Mouse (Mus musculus) liver (tissue): ENCODE data around the gene Xpnpep3.

Experiments used
- DNase-seq: peaks from one replicate; pipeline ENCODE4 v3.0.0-alpha.2; 2020; ENCODE audit warnings: mixed read lengths

Gene Xpnpep3

DNA sequence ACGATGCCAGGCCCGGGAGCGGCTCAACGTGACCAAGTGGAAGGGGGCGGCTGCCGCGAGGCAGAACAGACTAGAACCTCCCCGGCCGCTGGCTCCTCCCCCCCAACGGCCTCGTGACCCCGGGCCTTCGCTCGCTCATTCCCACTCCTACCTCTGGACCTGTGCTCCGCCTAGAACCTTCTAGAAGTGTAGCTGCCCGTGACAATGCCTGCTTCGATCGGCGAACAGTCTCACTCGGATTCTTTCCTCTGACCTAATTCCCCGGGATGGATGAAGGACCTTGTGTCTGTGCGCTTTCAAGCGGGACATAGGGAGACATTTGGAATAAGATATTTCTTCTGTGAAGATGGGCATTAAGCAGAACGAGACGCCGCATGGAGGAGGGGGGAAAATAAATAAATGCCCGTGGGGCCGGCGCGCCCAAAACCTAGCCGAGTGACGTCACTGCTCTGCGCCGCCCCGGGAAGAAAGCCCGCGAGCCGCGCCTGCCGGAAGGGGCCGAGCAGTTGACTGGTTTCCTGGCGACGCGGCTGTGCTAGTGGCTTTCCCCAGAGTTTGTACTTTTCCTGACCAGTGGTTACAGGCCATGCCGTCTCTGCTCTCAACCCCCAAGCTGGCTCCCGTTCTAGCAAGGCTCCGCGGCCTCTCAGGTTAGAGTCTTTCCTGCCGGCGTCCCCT is at the start of gene Xpnpep3, which contains the start of gene St13:
Gene Xpnpep3, plus strand, starts transcription at position 501 of the 678 bp plus-strand sequence.
Gene St13, minus strand, starts transcription at position 440 of the 678 bp plus-strand sequence.
- peak; percentile 98 for DNase-seq

DNA sequence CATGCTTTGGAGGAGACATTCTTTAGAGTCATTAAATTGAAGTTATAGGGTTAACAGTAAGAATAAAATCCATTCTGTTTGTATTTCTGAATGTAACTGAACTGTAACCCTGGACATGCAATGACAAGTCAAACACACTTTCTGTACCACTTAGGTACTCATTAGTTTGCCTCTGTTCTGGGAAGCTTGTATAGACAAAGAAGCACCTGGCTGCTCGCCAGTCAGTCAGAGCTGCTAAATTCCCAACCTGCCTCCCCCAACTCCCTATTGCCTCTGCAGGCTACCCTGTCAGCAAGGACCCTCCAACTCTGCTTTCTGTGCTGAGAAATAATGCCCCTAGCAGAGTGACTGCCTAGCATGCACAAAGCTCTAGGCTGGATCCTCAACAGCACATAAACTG is 49.5 kb upstream of the Xpnpep3 start:
- DNase-seq = peak; percentile 10

DNA sequence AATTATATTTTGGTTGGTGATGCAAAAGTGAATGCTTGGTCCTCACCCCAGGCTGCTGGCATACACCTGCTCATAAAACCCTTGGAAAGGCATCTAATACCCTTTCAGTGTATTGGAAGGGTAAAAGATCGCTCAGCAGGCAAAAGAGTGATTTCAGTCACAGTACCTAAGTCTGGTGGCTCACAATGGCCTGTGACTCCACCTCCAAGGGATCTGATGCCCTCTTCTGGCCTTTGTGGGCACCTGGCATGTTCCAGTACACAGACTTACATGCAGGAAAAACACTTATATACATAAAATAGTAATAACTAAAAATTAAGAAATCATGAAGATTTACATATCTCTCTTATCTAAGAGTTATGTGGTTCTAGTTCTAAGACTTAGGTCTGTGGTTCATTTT is 47.3 kb upstream of the Xpnpep3 start:
- DNase-seq = no peak

DNA sequence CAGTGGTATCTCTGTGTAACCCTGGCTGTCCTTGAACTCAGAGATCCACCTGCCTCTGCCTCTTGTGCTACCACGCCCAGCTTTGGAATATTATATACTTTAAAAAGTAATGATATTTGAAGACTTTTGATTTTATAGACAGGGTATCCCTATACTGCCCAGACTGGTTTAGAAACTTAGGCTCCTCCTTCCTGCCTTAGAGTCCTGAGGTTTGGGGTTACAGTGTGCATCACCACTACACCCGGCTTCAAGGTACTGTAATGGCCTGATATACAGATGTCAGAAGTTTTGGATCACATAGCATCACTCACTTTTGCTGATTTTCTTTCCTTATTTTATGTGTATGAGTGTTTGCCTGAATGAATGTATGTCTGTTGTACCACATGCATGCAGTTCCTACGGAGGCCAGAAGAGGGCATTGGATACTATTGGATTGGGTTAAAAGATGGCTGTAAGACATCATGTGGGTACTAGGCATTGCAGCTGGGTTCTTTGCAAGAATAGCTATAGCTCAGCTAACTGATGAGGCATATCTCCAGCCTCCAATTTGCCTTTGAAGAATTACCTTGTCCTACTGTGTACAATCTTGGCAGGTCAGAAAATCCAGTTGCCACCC is 44.7 kb upstream of the Xpnpep3 start:
- DNase-seq = peak; percentile 74

DNA sequence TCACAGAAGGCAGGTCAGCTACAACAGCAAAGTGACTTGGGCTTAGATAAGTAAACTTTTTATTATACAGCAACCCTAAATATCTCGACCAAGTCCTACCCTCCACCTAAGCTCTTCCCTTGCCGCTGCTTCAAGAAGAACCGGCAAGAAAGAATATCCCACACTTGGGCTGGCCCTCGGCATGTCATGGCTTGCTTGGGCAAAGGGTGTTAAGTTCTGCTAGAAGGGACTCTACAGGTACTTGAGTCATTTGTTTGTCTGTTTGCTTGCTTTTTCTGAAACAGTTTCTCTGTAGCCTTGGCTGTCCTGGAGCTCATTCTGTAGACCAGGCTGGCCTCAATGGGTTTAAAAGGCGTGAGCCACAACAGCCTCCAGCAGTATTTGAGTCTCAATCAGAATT is 43.0 kb upstream of the Xpnpep3 start:
- no peak for DNase-seq

DNA sequence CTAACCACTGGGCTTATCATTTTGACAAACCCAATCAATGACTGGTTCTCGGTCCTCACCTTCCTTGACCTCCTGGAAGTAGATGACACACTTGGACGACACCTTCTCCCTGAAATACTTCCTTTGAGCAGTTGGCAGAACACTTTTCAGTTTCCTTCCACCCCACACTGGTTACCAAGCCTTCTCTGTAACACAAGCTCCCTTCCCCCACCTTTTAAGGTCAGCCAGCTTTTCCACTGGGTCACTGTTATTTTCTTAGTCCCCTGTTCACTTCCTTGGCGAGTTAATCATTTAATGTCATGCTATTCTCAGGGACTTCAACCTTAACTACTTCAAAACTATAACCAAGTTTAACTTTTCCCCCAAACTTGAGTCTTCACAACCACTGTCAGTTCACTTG is 41.0 kb upstream of the Xpnpep3 start:
- no peak for DNase-seq

DNA sequence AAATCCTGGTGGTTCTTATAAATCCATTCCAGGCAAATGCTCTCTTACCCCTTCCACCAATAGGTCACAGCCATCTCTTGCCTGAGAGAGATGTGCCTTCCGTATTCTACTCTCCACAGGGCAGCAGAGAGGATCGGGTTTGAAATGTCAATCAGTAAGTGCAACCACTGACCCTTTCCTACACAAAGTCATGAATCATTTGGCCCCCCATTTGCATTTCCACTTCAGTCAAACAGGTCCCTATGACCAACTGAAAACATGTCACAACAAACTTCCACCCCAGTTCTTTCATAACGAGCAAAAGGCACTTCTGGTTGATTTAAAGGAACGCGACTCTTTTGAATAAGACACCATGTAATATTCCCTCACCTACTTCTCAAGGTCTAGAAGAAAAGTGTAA is 40.5 kb upstream of the Xpnpep3 start:
- no peak for DNase-seq

DNA sequence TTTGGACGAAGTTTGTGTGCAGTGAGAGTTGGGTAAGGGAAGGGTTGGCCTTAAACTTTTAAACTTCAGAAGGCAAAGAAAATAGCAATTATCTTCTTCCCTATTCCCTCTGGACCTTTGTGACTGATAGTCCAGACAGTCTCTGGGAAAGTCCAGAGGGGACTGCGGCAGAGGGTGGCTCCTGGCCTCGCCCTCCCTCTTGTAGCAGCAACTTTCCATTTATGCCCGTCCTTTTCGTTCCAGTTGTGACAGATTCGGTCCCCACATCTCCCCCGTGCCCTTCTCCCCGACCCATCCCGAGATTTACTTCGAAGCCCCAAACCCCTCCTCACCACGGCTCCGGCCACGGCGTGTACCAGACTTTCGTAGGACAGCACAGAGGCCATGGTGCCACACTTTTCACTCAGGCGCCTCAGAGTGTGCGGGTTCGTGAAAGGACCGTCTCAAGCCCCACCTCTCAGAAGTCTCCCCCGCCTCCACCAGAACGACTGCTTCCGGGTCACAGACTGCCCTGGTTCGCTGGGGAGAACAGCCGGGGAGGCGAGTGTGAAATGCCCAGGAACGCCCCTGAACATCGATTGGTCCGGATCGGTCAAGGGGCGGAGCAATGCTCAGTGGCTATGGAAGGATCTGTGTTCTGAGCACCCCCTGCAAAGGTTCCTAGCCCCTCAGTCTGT is 39.5 kb upstream of the Xpnpep3 start, which contains the start of gene Slc25a17:
Gene Slc25a17, minus strand, starts transcription at position 468 of the 677 bp plus-strand sequence.
- DNase-seq = peak; percentile 95

DNA sequence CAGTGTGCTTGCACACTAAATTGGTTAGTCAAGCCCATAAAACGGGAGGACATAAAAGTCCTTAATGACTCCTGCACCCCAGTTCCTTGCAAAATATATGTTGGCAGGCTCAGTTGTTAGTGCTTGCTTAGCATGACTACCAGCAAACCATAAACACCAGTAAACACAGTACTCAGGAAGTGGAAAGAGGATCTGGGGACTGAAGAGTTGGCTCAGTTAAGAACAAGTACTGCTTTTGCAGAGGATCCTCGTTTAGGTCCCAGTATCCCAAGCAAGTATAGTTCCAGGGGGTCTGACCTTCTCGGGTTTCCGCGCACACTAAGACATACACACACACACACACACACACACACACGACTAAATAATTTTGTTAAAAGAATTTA is 38.9 kb upstream of the Xpnpep3 start:
- DNase-seq = no peak

DNA sequence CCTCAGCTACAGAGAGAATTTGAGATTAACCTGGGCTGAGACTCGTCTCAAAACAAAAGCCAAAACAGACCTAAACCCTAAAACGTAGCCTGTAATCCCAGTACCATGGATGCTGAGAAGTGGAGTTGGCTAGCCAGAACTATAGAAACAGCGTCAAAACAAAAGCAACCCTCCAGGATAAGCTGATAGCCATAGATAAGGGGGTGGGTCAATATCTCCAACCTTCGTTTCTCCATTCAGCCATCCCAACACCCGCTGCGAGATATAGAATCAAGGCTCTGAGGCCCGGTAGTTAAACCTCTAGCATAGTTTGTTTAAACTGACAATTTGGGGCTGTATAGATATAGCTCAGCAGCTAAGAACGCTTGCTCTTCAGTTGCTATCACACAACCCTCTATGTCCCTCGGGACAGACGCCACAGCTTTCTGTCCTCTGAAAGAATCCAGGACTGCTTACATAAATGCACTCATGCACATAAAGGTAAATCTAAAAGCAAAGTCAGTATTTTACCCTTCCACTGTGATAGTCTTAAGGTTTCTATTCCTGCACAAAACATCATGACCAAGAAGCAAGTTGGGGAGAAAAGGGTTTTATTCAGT is 38.4 kb upstream of the Xpnpep3 start:
- DNase-seq = peak; percentile 36

DNA sequence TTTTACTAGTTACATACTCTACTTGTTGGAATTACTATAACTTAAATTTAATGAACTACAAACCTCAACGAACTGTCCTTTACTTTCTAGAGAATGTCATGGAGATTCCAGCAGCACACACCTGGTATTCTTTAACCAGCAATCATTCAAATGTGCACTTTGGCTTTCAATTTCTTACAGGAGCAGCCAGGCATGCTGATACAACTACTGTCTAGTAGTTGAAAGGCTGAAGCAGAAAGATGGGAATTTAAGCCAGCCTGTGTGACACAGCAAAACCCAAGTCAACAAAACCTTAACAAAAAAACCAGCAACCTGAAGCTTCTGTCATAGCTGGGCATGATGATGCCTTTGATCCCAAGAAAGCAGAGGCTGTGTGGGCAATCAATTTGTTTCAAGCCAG is 37.4 kb upstream of the Xpnpep3 start:
- DNase-seq = no peak

DNA sequence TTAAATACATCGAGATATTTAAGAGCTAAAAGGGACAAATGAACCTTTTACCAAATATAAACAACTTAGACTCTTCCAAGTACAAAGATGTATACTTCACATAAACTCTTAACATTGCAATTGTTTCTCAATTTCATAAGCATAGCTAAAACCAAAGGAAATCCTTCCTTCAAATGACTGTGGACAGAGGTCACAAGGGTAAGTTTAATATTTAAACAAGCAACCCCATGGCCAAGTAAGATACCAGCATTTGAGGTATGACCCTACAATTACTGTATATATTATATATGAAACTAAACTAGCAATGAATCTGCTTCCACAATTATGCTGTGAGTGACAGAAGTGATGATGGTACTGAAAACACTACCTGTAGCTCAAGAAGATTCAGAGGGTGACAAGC is 35.7 kb upstream of the Xpnpep3 start:
- DNase-seq = no peak

DNA sequence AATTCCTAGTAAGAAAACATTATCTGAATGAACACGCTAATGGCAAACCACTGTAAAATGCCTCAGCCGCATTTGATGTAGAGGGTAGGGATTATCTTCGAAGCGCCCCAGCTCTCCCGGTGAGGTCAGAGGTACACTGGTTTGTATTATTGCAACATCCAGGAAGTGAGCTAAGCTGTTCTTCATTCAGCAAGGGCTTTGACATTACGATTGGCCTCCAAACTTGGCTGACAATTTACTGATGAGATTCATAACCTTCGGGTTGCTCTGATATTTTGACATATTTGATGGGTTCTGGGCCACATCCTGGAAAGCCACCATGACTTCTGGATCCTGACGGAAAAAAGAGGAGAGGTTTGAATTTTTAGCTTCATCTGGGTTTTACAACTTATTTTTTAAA is 34.7 kb upstream of the Xpnpep3 start:
- peak; percentile 14 for DNase-seq

DNA sequence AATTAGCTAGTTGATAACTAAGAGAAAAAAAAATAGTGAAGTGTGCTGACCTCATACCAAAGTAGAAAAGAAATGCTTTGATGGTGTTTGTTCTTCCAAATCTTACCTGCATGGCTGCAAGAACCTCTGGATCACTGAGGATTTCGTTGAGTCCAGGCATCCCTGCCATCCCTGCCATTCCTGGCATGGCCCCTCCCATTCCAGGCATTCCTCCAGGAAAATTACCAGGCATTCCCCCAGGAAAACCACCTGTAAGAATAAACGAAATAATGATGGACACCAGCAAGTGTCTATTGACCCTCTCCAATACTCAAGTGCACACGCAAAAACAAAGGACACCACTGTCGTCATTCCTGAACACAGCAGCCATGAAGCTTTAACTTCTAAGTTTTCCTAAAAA is 33.7 kb upstream of the Xpnpep3 start:
- no peak for DNase-seq

DNA sequence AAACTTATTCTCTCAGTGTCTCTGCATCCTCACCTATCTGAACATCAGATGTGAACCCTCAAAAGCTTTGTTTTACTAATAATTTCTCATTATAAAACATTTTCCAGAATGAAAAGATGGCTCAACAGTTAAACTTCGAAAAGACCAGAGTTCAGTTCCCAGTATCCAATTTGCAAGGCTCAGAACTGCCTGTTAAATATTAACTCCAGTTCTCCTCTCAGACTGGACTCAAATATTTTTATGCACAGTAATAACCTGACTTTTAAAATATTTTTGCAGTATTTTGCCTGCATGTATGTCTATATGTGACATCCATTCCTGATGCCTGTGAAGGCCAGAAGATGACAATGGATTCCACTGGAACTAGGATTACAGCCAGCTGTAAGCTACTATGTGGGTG is 31.3 kb upstream of the Xpnpep3 start:
- no peak for DNase-seq

DNA sequence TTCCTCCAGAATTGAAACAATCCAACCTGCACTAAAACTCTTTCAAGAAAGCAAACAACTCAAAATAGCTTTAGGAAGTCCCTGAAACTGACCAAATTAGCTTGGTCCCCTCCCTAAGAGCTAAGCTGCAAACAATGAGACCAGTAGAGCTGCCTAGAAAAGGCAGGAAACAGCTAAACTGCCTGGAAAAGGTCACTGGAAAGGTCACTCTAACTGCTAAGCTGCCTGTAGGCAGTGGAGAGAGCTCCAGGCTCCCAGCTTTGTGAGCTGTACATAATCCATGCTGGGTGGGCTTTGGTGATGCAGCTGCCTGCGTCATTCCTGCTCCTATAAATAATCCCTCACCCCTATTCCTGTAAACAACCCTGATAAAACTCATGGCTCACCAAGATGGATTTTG is 29.6 kb upstream of the Xpnpep3 start:
- DNase-seq = no peak

DNA sequence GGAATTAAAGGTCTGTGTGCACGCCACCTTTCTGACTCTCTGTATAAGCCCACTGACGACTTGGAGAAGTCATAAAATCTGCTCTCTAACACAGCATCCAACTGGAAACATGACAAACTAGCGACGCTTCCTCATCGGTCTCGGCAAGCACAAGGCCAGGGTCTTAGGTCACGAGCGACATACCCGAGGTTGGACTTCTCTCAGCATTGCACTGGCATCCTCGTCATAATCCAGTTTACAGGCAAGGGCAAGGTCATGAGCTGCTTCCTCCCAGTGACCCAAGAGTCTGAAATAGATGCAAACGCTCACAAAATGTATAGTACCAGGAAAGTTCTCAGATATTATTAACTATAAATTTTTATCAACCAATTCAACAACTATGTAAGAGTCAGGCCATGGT is 25.3 kb upstream of the Xpnpep3 start:
- no peak for DNase-seq

DNA sequence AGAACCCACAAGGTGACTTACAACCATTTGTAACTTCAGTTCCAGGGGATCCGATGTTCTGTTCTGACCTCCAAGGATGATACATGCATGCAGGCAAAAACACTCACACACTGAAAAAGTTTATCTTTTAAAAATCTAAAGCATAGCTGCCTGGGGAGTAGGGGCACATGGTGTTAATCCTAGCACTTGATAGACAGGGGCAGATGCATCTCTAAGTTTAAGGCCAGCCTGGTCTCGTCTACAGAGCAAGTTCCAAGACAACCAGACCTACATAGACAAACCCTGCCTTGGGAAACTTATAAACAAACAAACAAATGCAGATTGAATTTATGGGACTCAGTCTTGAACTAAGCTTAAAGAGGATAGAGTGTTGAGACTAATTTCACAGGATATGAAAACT is 21.1 kb upstream of the Xpnpep3 start:
- DNase-seq = no peak

DNA sequence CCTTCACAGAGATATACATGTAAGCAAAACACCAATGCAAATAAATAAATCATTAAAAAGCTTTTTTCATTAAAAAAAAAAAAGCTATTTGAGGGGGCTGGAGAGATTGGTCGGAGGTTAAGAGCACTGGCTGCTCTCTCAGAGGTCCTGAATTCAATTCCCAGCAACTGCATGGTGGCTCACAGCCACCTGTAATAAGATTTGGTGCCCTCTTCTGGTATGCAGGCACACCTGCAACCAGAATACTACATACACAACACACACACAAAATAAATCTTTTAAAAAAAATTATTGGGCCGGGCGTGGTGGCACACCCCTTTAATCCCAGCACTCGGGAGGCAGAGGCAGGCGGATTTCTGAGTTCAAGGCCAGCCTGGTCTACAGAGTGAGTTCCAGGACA is 13.6 kb upstream of the Xpnpep3 start:
- no peak for DNase-seq

DNA sequence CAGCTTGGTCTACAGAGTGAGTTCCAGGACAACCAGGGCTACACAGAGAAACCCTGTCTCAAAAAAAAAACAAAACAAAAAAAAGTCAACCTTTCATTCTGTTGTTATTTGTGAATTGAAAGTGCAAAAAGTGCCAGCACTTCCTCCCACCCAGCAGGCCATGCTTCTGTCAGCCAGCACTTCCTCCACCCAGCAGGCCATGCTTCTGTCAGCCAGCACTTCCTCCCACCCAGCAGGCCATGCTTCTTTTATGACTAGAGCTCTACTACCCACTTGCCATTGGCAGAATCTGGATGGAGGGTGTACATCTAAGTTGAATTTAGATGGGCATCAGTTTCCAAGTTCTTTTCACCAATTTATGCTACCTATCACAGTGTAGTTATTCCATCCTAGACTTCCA is 6.9 kb upstream of the Xpnpep3 start:
- DNase-seq = no peak

DNA sequence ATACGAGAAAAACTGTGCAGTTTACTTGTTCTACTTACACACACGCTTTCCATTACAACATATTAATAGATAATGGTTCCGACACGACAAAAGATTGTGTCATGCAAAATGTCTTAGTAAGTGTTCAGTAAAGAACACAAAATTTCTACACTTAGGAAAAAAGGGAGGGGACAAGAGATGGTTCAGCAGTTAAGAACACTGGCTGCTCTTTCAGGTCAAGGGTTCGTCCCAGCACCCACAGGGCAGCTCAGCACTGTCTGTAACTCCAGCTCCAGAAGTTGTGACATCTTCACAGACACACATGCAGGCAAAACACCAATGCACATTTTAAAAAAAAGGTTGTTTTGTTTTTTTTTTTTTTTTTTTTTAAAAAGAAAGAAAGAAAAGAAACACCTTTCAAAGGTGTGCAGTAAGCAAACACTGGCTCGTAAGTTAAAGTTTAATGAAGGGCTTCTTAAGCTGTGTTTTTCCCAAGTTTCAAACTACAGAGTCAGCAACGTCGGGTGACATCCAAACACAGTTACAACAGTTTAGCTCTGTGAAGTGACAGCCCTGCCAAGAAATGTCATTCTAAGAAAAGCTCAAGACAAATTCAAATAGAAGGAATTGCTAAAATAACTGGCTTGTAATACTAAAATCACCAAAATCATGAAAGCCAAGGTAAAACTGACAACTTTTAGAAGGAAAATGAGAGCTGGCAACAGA is 5.6 kb upstream of the Xpnpep3 start:
- no peak for DNase-seq

DNA sequence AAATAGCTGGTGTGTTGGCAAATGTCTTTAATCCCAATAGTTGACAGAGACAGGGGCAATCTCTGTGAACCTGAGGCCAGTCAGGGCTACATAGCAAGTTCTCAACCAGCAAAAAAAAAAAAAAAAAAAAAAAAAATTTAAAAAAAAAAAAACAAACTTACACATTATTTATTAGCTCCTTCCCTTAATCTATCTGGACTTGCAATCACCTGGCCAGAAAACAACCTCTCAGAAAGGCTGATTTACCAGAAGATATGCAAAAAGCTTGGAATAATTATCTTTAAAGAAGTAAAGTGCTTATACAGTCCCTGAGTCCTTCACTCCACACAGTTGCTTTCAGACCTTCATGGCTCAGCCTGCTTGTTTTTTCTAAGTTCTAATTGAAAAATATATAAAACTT is 1.7 kb upstream of the Xpnpep3 start:
- DNase-seq = no peak

DNA sequence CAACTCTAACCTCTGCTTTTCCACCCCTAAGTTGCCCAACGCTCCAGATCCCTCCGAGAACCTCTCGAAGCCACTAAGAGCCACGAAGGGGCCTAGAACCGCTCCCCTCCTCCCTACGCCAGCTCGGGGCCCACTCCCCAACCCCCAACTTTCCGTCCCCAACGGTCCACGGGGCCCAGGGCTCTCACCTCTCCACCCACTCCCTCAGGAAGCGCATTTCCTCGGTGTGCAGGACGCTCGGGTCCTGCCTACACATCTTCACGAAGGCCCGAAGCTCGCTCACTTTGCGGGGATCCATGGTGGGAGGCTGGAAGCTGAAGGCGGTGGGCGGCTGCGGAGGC is 671 bp upstream of the Xpnpep3 start:
- no peak for DNase-seq
